Mouse (Mus musculus): Measurements from ENCODE around the gene Nebl. TPM values are rescaled to one million over a fixed set of nuclear protein-coding genes. Genes with fewer than 3 reads are reported as not detected.

The Nebl gene
- polyA plus RNA-seq, 1 experiment from 2014 or later = 9.8 TPM

DNA sequence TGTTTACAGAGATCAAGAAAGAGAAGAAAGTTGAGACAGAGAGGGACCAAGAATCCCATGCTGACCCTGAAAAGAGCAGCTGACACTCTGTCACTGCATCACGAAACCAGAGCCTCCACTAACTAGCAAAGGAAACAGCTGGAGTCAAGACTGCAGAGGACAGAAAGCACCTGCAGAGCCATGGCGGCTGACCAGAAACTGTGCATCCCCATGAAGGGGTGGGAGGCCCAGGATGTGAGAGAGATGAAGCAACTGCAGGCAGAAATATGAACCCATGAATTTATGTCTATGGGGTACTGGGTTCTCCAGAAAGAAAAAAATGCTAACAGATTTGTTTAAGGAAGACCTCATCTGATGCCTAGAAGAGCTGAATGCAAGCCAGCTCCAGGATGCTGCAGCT is 133.3 kb downstream of the Nebl start:
- Histone ChIP-seq H3K27me3 (replicated peaks) (no peaks in the 10 kb centered on the region), H3K4me1 (no peaks in the 10 kb centered on the region), H3K36me3 (no peaks in the 10 kb centered on the region), H3K27ac (no peak overlapping the region), H3K9me3 (no peaks in the 10 kb centered on the region), H3K9ac (no peak overlapping the region), H3K4me3 (no peak overlapping the region), H3K4me2 (replicated peaks) (no peak overlapping the region)
- no peak for ATAC-seq (ENCODE audit: low FRiP score, low read depth)
- 44% methylated on average over 2 of the region's 2 CpGs for WGBS

DNA sequence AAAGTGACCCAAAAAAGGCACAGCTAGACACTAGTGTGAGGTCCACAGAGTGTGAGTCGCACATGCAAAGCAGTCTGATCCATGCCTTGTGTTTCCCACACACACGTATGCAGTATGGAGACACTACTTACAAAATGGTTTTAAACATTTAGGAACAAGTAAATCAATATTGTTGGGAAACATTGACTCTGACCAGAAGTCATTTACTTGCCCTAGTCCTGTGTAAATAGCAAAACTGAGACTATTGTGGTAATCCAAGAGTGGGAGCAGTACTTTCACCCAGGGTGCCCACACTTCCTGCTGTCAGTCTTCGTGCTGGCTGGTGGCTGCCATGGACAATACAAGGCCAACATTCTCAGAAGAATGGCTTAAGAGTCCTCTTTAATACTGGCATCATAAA is 141.6 kb downstream of the Nebl start:
- H3K27me3 ChIP-seq (replicated peaks) = no peaks in the 10 kb centered on the region
- no peak for ATAC-seq (ENCODE audit: low FRiP score, low read depth)
- H3K4me3 ChIP-seq = no peak overlapping the region
- no peaks in the 10 kb centered on the region for H3K4me1 ChIP-seq
- H3K27ac ChIP-seq = no peak overlapping the region
- no peak overlapping the region for H3K9ac ChIP-seq
- no peaks in the 10 kb centered on the region for H3K9me3 ChIP-seq
- H3K36me3 ChIP-seq = no peaks in the 10 kb centered on the region
- WGBS = 89% methylated on average over 3 of the region's 3 CpGs
- H3K4me2 ChIP-seq (replicated peaks) = no peak overlapping the region

DNA sequence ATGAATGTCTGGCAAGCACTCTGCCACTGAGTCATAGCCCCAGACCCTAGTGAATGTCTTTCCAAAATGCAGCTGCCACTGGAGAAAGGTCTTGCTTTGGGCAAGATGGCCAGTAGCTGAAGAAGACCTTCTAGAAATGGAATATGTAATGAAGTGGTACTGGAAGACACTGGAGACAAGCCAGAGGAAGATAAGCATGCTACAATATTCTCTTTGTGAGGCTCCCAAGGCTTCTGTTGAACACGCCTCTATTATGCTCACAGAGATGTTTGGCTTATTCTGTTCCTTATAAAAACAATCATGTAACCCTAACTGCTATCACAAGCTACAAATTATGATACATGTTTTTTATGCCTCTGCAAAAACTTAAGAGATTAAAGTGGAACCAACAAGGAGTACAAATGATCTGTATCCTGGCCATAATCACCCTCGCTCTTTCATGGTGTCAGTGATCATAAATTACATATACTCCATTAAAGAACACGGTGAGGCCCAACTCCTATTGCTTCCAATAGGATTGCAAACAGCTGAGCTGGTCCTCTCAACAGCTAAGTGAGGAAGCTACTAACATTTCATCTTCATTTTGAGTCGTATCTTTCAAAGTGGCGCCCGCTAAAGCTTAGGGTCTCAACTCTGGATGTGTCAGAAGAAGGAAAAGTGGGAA is 145.8 kb downstream of the Nebl start:
- Histone ChIP-seq H3K4me1 (no peaks in the 10 kb centered on the region), H3K27me3 (replicated peaks) (no peaks in the 10 kb centered on the region; the same call in 1 of the 2 replicates), H3K4me3 (no peak overlapping the region), H3K9ac (no peak overlapping the region), H3K4me2 (replicated peaks) (no peak overlapping the region), H3K9me3 (no peaks in the 10 kb centered on the region), H3K27ac (no peak overlapping the region), H3K36me3 (no peaks in the 10 kb centered on the region)
- WGBS = 69% methylated on average over 6 of the region's 6 CpGs
- ATAC-seq (ENCODE audit: low FRiP score, low read depth) = no peak

DNA sequence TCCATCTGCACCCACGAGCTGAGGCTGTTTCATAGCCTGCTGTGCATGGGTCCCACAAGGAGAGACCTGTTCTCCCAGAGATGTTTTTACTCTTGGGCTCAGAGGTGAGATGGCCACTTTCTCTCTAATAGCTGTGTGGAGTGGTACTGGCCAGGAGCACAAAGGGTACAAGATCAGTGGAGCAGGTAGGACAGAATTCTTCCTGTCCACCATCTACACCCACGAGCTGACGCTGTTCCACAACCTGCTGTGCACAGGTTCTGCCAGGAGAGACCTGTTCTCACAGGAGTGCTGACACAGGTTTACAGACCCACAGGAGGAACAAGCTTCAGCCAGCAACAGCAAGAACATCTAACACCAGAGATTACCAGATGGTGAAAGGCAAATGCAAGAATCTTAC is 155.6 kb downstream of the Nebl start:
- Histone ChIP-seq H3K9ac (no peak overlapping the region), H3K27ac (no peak overlapping the region), H3K27me3 (replicated peaks) (no peaks in the 10 kb centered on the region; the same call in 1 of the 2 replicates), H3K36me3 (no peaks in the 10 kb centered on the region), H3K4me2 (replicated peaks) (no peak overlapping the region), H3K9me3 (no peaks in the 10 kb centered on the region; the same call in 1 of the 2 replicates), H3K4me3 (no peak overlapping the region), H3K4me1 (no peaks in the 10 kb centered on the region)
- no peak for ATAC-seq (ENCODE audit: low FRiP score, low read depth)
- WGBS = 74% methylated on average over 3 of the region's 3 CpGs

DNA sequence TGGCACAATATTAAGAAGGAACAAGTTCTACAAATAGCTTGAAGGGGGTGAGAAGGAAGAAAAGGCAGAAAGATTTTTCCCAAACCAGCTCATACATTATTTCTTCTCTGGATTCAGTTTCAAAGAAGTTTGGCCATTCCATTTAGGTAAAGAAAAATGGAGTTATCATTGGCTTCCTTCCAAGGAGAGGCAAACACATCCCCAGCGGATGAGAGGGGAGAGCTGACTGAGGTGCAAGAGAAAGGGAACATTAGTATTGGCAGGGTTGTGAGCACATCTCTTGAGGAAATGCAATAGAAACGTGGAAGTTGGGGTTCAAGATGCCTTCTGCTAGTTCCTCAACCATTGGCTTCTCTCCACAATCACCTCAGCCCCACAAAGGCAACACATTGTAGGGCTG is 159.5 kb downstream of the Nebl start:
- WGBS = 64% methylated on average over 2 of the region's 2 CpGs
- H3K27ac ChIP-seq = no peak overlapping the region
- H3K9me3 ChIP-seq = no peaks in the 10 kb centered on the region
- H3K36me3 ChIP-seq = no peaks in the 10 kb centered on the region
- no peak overlapping the region for H3K4me3 ChIP-seq
- no peaks in the 10 kb centered on the region for H3K4me1 ChIP-seq
- no peak for ATAC-seq (ENCODE audit: low FRiP score, low read depth)
- H3K27me3 ChIP-seq (replicated peaks) = no peaks in the 10 kb centered on the region
- no peak overlapping the region for H3K4me2 ChIP-seq (replicated peaks)
- H3K9ac ChIP-seq = no peak overlapping the region

DNA sequence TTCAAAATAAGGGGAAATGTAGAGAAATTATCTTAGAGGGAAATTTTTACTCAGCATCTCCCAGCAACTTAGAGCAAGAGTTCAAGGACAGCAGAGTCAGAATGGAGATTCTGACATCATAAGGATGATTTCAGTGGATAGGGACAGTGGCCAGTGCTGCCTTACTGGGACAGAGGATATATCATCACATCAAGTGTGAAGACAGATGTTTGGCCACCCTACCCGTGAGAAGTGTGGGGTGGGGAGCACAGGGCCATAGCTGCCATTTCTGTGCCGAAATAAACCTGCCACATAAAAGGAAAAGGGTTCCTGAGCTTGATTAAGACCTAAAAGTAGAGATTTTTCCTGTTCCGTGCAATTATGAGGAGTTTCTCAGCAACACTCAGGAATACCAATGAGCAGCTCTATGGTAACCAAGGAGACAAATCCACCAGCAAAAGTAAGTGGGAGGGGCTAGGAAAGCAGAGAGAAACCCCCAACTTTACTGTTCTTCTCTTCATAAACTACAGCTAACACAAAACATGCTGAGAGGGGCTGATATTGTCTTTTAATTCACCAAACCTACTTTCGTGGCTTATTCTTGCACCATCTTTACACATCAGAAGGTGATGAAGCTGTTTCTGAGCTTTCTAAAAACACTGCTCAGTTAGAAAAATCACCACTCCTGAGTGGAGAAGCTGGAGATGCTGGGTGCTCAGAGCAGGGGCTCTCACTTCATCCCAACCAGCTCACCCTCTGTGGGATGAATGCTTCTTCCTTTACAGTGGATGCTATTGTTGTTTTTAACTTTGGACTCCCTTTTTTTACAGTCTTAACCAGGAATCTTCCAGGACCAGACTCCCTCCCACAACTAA is 172.1 kb downstream of the Nebl start:
- H3K9ac ChIP-seq = no peak overlapping the region
- WGBS = 37% methylated on average over 4 of the region's 4 CpGs
- H3K4me3 ChIP-seq = no peak overlapping the region
- no peak overlapping the region for H3K27ac ChIP-seq
- H3K4me2 ChIP-seq (replicated peaks) = no peak overlapping the region
- no peak for ATAC-seq (ENCODE audit: low FRiP score, low read depth)
- no peaks in the 10 kb centered on the region for H3K4me1 ChIP-seq
- no peaks in the 10 kb centered on the region for H3K27me3 ChIP-seq (replicated peaks)
- H3K9me3 ChIP-seq = no peaks in the 10 kb centered on the region
- H3K36me3 ChIP-seq = no peaks in the 10 kb centered on the region

DNA sequence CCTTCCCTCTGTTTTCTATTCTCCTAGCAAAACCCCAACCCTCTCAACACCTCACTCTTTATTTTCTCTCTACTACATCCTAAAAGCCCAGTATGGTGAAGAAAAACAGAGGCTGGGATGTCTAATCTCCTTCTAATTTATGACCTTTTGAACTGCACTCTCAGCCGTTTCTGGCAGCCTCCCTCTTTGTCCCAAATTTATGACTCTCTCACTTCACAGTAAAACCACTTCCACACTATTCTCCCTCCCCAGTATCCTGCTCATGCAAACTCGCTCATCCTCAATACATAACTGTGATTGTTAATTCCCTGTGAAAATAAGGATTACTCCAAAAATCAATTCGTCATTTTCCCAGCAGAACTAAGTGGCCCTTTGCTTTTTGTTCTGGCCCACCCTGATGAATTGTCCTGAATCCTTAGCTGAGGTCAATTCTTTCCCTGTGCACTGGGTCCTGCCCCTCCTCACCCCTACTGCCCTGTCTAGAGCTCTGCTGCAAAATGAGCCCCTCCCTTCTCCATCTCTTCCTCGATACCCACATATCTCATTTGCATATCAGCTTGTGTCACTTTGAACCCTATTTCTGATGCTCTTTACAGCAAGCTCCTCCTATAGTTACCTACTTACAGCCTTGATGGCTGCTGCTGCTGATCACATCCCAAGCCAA is 181.2 kb downstream of the Nebl start:
- WGBS = 6% methylated on average over 4 of the region's 4 CpGs
- Histone ChIP-seq H3K4me1 (peaks cover 6% of the 10 kb centered on the region; the same call in 1 of the 2 replicates), H3K4me2 (replicated peaks) (no peak overlapping the region), H3K27me3 (replicated peaks) (no peaks in the 10 kb centered on the region), H3K9me3 (no peaks in the 10 kb centered on the region), H3K27ac (no peak overlapping the region), H3K9ac (no peak overlapping the region), H3K36me3 (no peaks in the 10 kb centered on the region), H3K4me3 (no peak overlapping the region)
- peak; percentile 81; the same call in 1 of the 2 replicates for ATAC-seq (ENCODE audit: low FRiP score, low read depth)

DNA sequence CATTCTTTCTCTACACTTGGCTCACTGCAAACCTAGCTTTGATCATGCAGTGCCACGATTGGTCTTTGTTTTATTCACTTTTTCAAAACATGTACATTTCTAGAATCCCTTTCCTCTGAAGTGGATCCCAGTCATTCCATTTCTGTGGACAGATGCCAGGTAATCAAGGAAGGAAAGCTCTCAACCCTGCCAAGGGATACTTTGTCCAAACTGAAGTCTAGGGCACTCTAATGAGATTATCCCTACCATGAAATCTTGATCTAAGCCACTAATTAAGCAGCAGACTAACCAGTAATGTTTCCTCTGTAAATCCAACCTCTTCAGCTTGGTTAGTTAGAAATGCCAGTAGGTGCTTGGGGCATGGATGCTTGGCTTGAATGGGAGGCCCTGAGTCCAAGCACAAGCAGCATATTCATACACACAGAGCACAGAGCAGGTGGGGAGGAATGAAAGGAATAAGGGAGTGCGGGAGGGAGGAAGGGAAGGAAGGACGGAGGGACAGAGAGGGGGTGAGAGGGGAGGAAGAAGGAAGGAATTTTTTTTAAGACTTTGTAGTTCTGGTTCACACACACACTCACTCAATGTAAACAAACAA is 184.8 kb downstream of the Nebl start:
- H3K4me2 ChIP-seq (replicated peaks) = no peak overlapping the region
- no peaks in the 10 kb centered on the region for H3K9me3 ChIP-seq
- H3K27ac ChIP-seq = no peak overlapping the region
- H3K4me3 ChIP-seq = no peak overlapping the region
- no peak overlapping the region for H3K9ac ChIP-seq
- 91% methylated on average over 3 of the region's 3 CpGs for WGBS
- H3K4me1 ChIP-seq = peaks cover 6% of the 10 kb centered on the region; the same call in 1 of the 2 replicates
- no peaks in the 10 kb centered on the region for H3K27me3 ChIP-seq (replicated peaks)
- ATAC-seq (ENCODE audit: low FRiP score, low read depth) = no peak
- H3K36me3 ChIP-seq = no peaks in the 10 kb centered on the region

DNA sequence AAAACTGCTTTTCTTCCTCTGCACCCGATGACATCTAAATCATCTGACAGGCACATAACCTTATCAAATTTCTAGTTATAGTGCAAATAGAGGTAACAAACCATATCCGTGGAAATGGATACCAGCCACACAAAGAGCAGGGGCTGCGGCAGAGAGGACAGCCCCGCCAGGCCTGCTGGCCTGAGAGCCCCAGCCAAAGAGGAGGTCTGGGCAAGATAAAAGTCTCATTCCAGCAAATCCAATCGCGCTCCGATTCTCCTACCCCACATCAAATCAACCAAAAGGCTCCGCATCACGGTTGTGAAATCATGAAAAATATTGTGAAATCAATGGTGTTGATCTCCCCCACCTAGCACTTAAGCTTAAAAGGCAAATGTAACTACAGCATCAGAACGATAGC is 191.5 kb downstream of the Nebl start:
- no peaks in the 10 kb centered on the region for H3K4me1 ChIP-seq
- H3K4me2 ChIP-seq (replicated peaks) = no peak overlapping the region
- H3K27ac ChIP-seq = no peak overlapping the region
- H3K27me3 ChIP-seq (replicated peaks) = no peaks in the 10 kb centered on the region
- H3K36me3 ChIP-seq = no peaks in the 10 kb centered on the region
- no peak overlapping the region for H3K4me3 ChIP-seq
- no peak overlapping the region for H3K9ac ChIP-seq
- WGBS = 85% methylated on average over 10 of the region's 10 CpGs
- no peak for ATAC-seq (ENCODE audit: low FRiP score, low read depth)
- H3K9me3 ChIP-seq = no peaks in the 10 kb centered on the region

DNA sequence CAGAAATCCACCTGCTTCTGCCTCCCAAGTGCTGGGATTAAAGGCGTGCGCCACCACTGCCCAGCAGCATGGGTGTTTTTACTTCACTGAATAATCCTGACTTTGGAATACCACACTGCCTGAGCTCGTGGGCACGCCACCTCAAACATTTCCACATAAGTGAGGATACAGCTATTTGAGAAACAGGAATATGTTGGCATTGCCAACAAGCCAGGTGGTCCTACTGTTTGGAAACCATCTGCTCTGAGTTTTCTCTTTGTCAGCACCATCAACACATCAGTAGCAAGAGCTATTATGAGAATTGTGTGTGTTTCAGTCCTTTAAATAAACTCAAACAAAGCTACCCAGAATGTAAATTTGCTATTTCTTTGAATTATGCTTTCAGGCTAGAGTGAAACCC is 192.8 kb downstream of the Nebl start:
- Histone ChIP-seq H3K9me3 (no peaks in the 10 kb centered on the region), H3K4me3 (no peak overlapping the region), H3K36me3 (no peaks in the 10 kb centered on the region), H3K27me3 (replicated peaks) (no peaks in the 10 kb centered on the region), H3K4me2 (replicated peaks) (no peak overlapping the region), H3K9ac (no peak overlapping the region), H3K27ac (no peak overlapping the region), H3K4me1 (no peaks in the 10 kb centered on the region)
- no peak for ATAC-seq (ENCODE audit: low FRiP score, low read depth)
- 94% methylated on average over 4 of the region's 4 CpGs for WGBS

DNA sequence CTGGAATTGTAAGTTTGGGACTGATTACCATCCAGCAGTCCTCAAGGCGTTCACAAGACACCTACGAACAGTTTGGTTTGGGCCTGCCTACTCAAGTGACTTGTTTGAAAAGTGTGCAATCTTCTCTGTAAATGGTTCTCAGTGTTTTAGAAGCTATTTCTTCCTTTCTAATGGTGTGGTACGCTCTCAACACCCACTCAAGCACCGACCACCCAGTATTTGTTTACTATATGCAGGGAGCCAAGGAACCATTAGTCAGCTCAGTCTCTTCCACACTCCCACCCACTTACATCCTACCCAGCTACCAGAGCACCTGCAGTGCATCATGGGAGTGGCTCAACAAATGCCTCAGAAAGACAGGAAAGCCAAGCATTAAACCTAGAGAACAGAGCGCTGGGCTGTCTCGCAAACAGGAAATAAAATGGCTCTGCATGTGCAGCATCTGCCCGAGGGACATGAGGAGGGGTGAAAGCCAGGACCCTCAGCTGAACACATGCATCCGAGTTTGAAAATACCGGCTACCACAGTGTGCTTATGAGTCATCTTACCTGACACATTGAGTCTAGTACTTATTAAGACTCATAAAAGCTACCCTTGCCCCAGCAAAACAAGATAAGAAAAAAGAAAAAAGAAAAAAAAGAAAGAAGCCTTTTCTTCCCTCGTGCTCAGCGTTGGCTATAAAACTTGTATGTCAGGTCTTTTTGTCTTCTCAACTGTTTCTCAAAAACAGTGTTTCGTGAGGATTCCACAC is 199.7 kb downstream of the Nebl start:
- Histone ChIP-seq H3K4me3 (no peak overlapping the region), H3K4me2 (replicated peaks) (no peak overlapping the region), H3K27me3 (replicated peaks) (no peaks in the 10 kb centered on the region), H3K4me1 (no peaks in the 10 kb centered on the region), H3K36me3 (no peaks in the 10 kb centered on the region), H3K9me3 (no peaks in the 10 kb centered on the region), H3K9ac (no peak overlapping the region), H3K27ac (no peak overlapping the region)
- 74% methylated on average over 12 of the region's 12 CpGs for WGBS
- ATAC-seq (ENCODE audit: low FRiP score, low read depth) = no peak

Measured in neural tube, embryonic 12.5 days (tissue).